Mouse (Mus musculus) thymus, adult 2 months (tissue): Measurements from ENCODE around the gene Fbxo6.

Source experiments
- CTCF ChIP-seq: fragments of 200-500 bp; IDR thresholded peaks from 2 replicates; pipeline ENCODE4 v1.5.1; 2012; ENCODE audit warnings: mild to moderate bottlenecking, control low read depth, low read length, moderate library complexity, borderline replicate concordance; ENCODE audit not compliant: control insufficient read depth, poor library complexity, insufficient read depth; ENCODE audit errors: extremely low read depth
- POLR2A ChIP-seq: fragments of 200-500 bp; IDR thresholded peaks from 2 replicates; pipeline ENCODE4 v1.6.1; 2012; ENCODE audit warnings: mild to moderate bottlenecking, low read length, control low read depth, moderate library complexity; ENCODE audit not compliant: control insufficient read depth, poor library complexity, insufficient read depth; ENCODE audit errors: extremely low read depth

DNA sequence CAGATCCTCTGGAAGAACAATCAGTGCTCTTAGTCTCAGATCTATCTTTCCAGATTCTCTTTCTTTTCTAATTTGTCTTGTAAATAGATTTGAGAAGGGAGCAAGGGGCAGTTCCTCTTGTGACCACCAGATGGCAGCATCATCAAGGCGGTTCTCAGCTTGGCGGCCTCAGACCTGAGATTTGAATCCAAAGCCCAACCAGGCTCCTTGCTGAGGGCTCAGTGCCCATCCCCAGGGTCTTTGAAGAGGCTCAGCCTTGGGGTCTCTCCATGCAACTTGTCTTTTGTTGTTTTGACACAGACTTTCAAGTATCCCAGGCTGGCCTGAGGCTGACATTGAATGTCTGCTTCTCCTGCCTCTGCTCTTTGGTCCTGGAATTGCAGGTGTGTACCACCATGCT lies 18.9 kb upstream of the Fbxo6 start:
- TF ChIP-seq CTCF: peak; percentile 77; the same call in 1 of the 2 replicates
- TF ChIP-seq POLR2A: no peak
